Mouse (Mus musculus) olfactory bulb, adult 2 months (tissue): ENCODE data around the gene Olfr1185-ps1. TPM values are rescaled to one million over a fixed set of nuclear protein-coding genes. Genes with fewer than 3 reads are reported as not detected.
"Not testable (repeated sequence)": the region's sequence is repeated elsewhere in the genome, so short reads cannot be mapped to it uniquely, and the experiment has no call there.

Experiments used
- H3K27ac ChIP-seq: fragments of 200-500 bp; 2 replicates; pipeline ENCODE4 v1.5.1; 2012; ENCODE audit warnings: low read depth, low read length; ENCODE audit not compliant: insufficient read depth
- H3K4me1 ChIP-seq: fragments of 200-500 bp; 2 replicates; pipeline ENCODE4 v1.6.1; 2012; ENCODE audit warnings: low read length; ENCODE audit not compliant: control insufficient read depth, insufficient read depth
- H3K4me3 ChIP-seq: fragments of 200-500 bp; 2 replicates; pipeline ENCODE4 v1.5.1; 2012; ENCODE audit warnings: mild to moderate bottlenecking, low read depth, low read length, moderate library complexity; ENCODE audit not compliant: insufficient read depth
- CTCF ChIP-seq: fragments of 200-500 bp; IDR thresholded peaks from 2 replicates; pipeline ENCODE4 v1.5.1; 2012; ENCODE audit warnings: low read depth, mild to moderate bottlenecking, low read length, moderate library complexity; ENCODE audit not compliant: insufficient read depth
- POLR2A ChIP-seq: fragments of 200-500 bp; IDR thresholded peaks from 2 replicates; pipeline ENCODE4 v1.6.1; 2012; ENCODE audit warnings: mild to moderate bottlenecking, low read depth, low read length, moderate library complexity; ENCODE audit not compliant: insufficient read depth
- WGBS: fragments of 180-500 bp; shearing (Covaris S2); methylation state at CpG from one replicate; pipeline ENCODE4 v1.1.7; 2018; 5-methylcytosine and 5-hydroxymethylcytosine counted together
- polyA plus RNA-seq: library from polyadenylated mRNA; stranded (reverse); fragments of >200 nt; gene quantifications from 2 replicates; pipeline ENCODE4 v1.2.4, GENCODE M21; 2012; ENCODE audit warnings: low replicate concordance; ENCODE audit not compliant: missing spikeins, insufficient read depth, insufficient read length

Olfr1185-ps1 gene
- not detected in 2 replicates for polyA plus RNA-seq

GRCm38 (mm10) chr2:88493020-88493419 is at the start of gene Olfr1185-ps1:
Gene Olfr1185-ps1, plus strand, starts transcription at chr2:88493320.
- no peak within 1 kb of the TSS for H3K27ac ChIP-seq
- 65% methylated on average over 2 of the region's 2 CpGs for WGBS
- TF ChIP-seq CTCF (no peak), POLR2A (no peak)
- no peaks in the 10 kb centered on the region for H3K4me1 ChIP-seq
- H3K4me3 ChIP-seq = no peak within 1 kb of the TSS

DNA sequence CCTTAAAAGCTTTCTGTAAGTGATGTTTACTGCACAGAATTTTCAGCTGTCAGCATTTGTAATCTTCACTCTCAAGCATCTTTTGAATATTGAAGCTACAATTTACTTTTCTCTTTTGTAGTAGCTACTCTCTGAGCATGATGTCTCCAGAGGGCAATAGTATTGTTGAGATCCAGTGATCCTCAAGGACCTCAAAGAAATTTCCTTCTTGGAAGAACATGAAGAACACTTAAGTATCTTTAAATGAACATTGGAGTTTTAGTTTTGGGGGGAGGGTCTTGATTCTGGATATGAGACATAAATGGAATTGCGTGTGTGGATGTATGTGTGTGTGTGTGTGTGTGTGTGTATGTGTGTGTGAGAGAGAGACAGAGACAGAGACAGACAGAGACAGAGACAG is 44.1 kb upstream of the Olfr1185-ps1 start, which contains the start of gene Gm13757:
Gm13757 (minus strand) TSS at position 101 of the 400 bp plus-strand sequence.
- no peak within 1 kb of the TSS for H3K4me3 ChIP-seq
- TF ChIP-seq POLR2A = no peak
- no peak for TF ChIP-seq CTCF
- H3K27ac ChIP-seq = no peak within 1 kb of the TSS
- 93% methylated on average over 1 of the region's 1 CpGs for WGBS
- no peaks in the 10 kb centered on the region for H3K4me1 ChIP-seq

DNA sequence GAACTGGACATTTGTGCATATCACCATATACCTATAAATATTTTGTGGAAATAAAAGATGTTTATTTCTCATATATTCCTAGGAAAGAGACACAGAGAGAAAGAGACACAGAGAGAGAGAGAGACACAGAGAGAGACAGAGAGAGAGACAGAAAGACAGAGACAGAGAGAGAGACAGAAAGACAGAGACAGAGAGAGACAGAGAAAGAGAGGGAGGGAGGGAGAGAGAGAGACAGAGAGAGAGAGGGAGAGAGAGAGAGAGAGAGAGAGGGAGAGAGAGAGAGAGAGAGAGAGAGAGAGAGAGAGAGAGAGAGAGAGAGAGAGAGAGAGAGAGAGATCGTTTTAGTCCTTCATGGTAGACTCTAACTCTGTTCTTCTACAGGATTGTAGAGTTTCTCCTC is 38.6 kb upstream of the Olfr1185-ps1 start, which contains the start of gene Olfr1183:
Olfr1183 (plus strand) TSS at position 301 of the 400 bp plus-strand sequence.
- not testable (repeated sequence) for H3K27ac ChIP-seq, H3K4me3 ChIP-seq, H3K4me1 ChIP-seq
- 54% methylated on average over 1 of the region's 1 CpGs for WGBS

GRCm38 (mm10) chr2:88483298-88483697 is 9.8 kb upstream of the Olfr1185-ps1 start, which contains the start of gene Olfr1184:
Gene Olfr1184, plus strand, starts transcription at chr2:88483598.
- no peaks in the 10 kb centered on the region for H3K4me1 ChIP-seq
- H3K4me3 ChIP-seq = no peak within 1 kb of the TSS
- WGBS = 91% methylated on average over 2 of the region's 2 CpGs
- TF ChIP-seq CTCF (no peak), POLR2A (no peak)
- H3K27ac ChIP-seq = no peak within 1 kb of the TSS

DNA sequence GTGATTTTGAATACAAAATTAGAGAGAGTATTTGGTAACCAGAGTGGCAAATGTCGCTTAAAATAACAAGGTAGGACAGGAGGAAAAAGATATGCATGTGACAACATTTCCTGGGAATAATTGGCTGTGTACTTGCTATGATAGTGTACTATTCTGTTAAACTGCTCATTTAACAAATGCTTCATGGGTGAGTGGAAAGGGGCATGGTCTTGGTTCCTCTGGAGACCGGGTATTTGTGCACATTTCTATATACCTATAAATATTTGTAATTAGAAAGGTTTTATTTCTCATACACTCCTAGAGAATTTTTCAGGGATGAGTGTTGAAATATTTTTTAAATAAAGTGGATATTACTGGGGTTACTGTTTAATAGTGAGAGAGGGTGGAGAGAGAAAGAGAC is 25.1 kb downstream of the Olfr1185-ps1 start, which contains the start of gene Olfr1186:
Olfr1186 (plus strand) TSS at position 301 of the 400 bp plus-strand sequence.
- Histone ChIP-seq H3K4me1 (no peaks in the 10 kb centered on the region), H3K27ac (no peak within 1 kb of the TSS), H3K4me3 (no peak within 1 kb of the TSS)
- WGBS = 81% methylated on average over 2 of the region's 2 CpGs
- TF ChIP-seq POLR2A (no peak), CTCF (no peak)

DNA sequence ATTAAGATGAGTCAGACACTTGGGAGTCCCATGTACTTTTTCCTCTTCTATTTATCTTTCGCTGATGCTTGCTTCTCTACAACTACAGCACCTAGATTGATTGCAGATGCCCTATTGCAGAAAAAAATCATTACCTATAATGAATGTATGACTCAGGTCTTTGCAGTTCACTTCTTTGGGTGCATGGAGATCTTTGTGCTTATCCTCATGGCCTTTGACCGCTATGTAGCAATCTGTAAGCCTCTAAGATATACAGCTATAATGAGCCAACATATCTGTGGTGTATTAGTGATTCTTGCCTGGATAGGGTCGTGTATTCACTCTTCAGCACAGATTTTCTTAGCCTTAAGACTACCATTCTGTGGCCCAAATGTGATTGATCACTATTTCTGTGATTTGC is 32.6 kb downstream of the Olfr1185-ps1 start:
- no peak overlapping the region for H3K27ac ChIP-seq
- TF ChIP-seq CTCF = no peak
- 73% methylated on average over 3 of the region's 3 CpGs for WGBS

More for the DNA sequence above, 32.6 kb downstream of the Olfr1185-ps1 start:
- no peak overlapping the region for H3K4me3 ChIP-seq
- no peaks in the 10 kb centered on the region for H3K4me1 ChIP-seq

Other genes with a start within 250 kb of the Olfr1185-ps1 start
- not detected in 2 replicates for gene Olfr1173, start 213.4 kb upstream of the Olfr1185-ps1 start, polyA plus RNA-seq
- gene Olfr1174-ps, start 178.2 kb upstream of the Olfr1185-ps1 start, polyA plus RNA-seq = not detected in 2 replicates
- gene Olfr1175-ps, start 166.1 kb upstream of the Olfr1185-ps1 start, polyA plus RNA-seq = not detected in 2 replicates
- gene Olfr1176, start 156.6 kb upstream of the Olfr1185-ps1 start, polyA plus RNA-seq = not detected in 2 replicates
- gene Olfr1177-ps, start 146.8 kb upstream of the Olfr1185-ps1 start, polyA plus RNA-seq = not detected in 2 replicates
- gene Olfr1178, start 106.3 kb upstream of the Olfr1185-ps1 start, polyA plus RNA-seq = not detected in 2 replicates
- gene Olfr1179, start 86.9 kb upstream of the Olfr1185-ps1 start, polyA plus RNA-seq = not detected in 2 replicates
- gene Olfr1180, start 74.2 kb upstream of the Olfr1185-ps1 start, polyA plus RNA-seq = not detected in 2 replicates
- not detected in 2 replicates for gene Olfr1181, start 67.1 kb upstream of the Olfr1185-ps1 start, polyA plus RNA-seq
- not detected in 2 replicates for gene Gm13757, start 44.2 kb upstream of the Olfr1185-ps1 start, polyA plus RNA-seq
- not detected in 2 replicates for gene Olfr1183, start 38.5 kb upstream of the Olfr1185-ps1 start, polyA plus RNA-seq
- gene Olfr1184, start 9.7 kb upstream of the Olfr1185-ps1 start, polyA plus RNA-seq = not detected in 2 replicates
- gene Olfr1186, start 25.2 kb downstream of the Olfr1185-ps1 start, polyA plus RNA-seq = not detected in 2 replicates
- gene Olfr1188, start 63.6 kb downstream of the Olfr1185-ps1 start, polyA plus RNA-seq = not detected in 2 replicates
- gene Olfr1189, start 93.1 kb downstream of the Olfr1185-ps1 start, polyA plus RNA-seq = not detected in 2 replicates
- gene Olfr1191-ps1, start 147.2 kb downstream of the Olfr1185-ps1 start, polyA plus RNA-seq = not detected in 2 replicates
- gene Olfr1192-ps1, start 155.2 kb downstream of the Olfr1185-ps1 start, polyA plus RNA-seq = 63.7 TPM in 1 of 2 replicates, not detected in the other
- not detected in 2 replicates for gene Olfr1193, start 182.3 kb downstream of the Olfr1185-ps1 start, polyA plus RNA-seq
- not detected in 2 replicates for gene Olfr1195, start 195.9 kb downstream of the Olfr1185-ps1 start, polyA plus RNA-seq
- gene Olfr1196, start 211.3 kb downstream of the Olfr1185-ps1 start, polyA plus RNA-seq = not detected in 2 replicates
- not detected in 2 replicates for gene Olfr1197, start 239.0 kb downstream of the Olfr1185-ps1 start, polyA plus RNA-seq